Mouse (Mus musculus) ES-E14 (cell line): Measurements from ENCODE around the gene Pcna. TPM values are rescaled to one million over a fixed set of nuclear protein-coding genes. Genes with fewer than 3 reads are reported as not detected.
"Not testable (repeated sequence)": the region's sequence is repeated elsewhere in the genome, so short reads cannot be mapped to it uniquely, and the experiment has no call there.

ENCODE experiments used
- DNase-seq: peaks from one replicate; pipeline ENCODE4 v3.0.0-alpha.2; 2013; ENCODE audit warnings: low read depth, low spot score
- H3K27ac ChIP-seq: 2 replicates; pipeline ENCODE4 v1.5.1; 2012; ENCODE audit warnings: low read depth, mild to moderate bottlenecking, low read length, moderate library complexity, mixed read lengths; ENCODE audit not compliant: poor library complexity, insufficient read depth, severe bottlenecking
- H3K36me3 ChIP-seq: 2 replicates; pipeline ENCODE4 v1.6.1; 2012; ENCODE audit warnings: mild to moderate bottlenecking, low read length, moderate library complexity, mixed read lengths; ENCODE audit not compliant: control insufficient read depth, poor library complexity, insufficient read depth, severe bottlenecking
- H3K4me1 ChIP-seq, 2 experiments: fragments of 150-350 bp in 1 of 2; sonication (generic) in 1 of 2; 2 replicates each; pipeline ENCODE4 v1.6.1; 2012; ENCODE audit warnings: low read length in 2 of 2, mild to moderate bottlenecking in 1 of 2, mixed read lengths in 1 of 2; ENCODE audit not compliant: control insufficient read depth in 2 of 2, insufficient read depth in 2 of 2, poor library complexity in 1 of 2
- H3K4me3 ChIP-seq, 2 experiments: fragments of 150-350 bp in 1 of 2; sonication (generic) in 1 of 2; 2 replicates each; pipeline ENCODE4 v1.5.1; 2012; ENCODE audit warnings: low read length in 2 of 2, low read depth in 1 of 2, mild to moderate bottlenecking in 1 of 2, mixed read lengths in 1 of 2; ENCODE audit not compliant: insufficient read depth in 1 of 2, poor library complexity in 1 of 2, severe bottlenecking in 1 of 2
- H3K9ac ChIP-seq: 2 replicates; pipeline ENCODE4 v1.6.1; 2012; ENCODE audit warnings: low read depth, mild to moderate bottlenecking, low read length, mixed read lengths; ENCODE audit not compliant: poor library complexity, insufficient read depth, severe bottlenecking
- H3K9me3 ChIP-seq: fragments of 150-350 bp; sonication (generic); 2 replicates; pipeline ENCODE4 v1.6.1; 2012; ENCODE audit warnings: low read depth, mild to moderate bottlenecking, low read length; ENCODE audit not compliant: control insufficient read depth, insufficient read depth
- CHD2 ChIP-seq: IDR thresholded peaks from 2 replicates; pipeline ENCODE4 v1.6.1; 2014; ENCODE audit warnings: mild to moderate bottlenecking, low read depth, low read length, inconsistent platforms
- HCFC1 ChIP-seq: IDR thresholded peaks from 2 replicates; pipeline ENCODE4 v1.6.1; 2012; ENCODE audit warnings: low read length, inconsistent platforms, borderline replicate concordance; ENCODE audit not compliant: insufficient read depth
- MAFK ChIP-seq: IDR thresholded peaks from 2 replicates; pipeline ENCODE4 v1.6.1; 2014; ENCODE audit warnings: mild to moderate bottlenecking, low read depth, low read length, inconsistent platforms; ENCODE audit not compliant: insufficient read depth
- ZC3H11A ChIP-seq: IDR thresholded peaks from 2 replicates; pipeline ENCODE4 v1.6.1; 2012; ENCODE audit warnings: low read depth, mild to moderate bottlenecking, inconsistent platforms, low read length, borderline replicate concordance
- ZNF384 ChIP-seq: IDR thresholded peaks from 2 replicates; pipeline ENCODE4 v1.6.1; 2012; ENCODE audit warnings: low read depth, low read length, inconsistent platforms
- in situ Hi-C, 2 experiments: fragments of 600-800 bp; cut with MboI; formaldehyde crosslinking; loops; one replicate each; pipeline ENCODE4 v1.15.1; 2025; ENCODE audit warnings: low sequenced_read_pairs in 2 of 2, inconsistent platforms in 1 of 2; ENCODE audit not compliant: unreplicated experiment in 2 of 2
- total RNA-seq: library from RNA; depleted of rRNA; stranded (reverse); fragments of 300-350 nt; gene quantifications from 2 replicates; pipeline ENCODE4 v1.2.3, GENCODE M21; 2012

Pcna gene
- total RNA-seq, 1 experiment: 370 TPM

DNA sequence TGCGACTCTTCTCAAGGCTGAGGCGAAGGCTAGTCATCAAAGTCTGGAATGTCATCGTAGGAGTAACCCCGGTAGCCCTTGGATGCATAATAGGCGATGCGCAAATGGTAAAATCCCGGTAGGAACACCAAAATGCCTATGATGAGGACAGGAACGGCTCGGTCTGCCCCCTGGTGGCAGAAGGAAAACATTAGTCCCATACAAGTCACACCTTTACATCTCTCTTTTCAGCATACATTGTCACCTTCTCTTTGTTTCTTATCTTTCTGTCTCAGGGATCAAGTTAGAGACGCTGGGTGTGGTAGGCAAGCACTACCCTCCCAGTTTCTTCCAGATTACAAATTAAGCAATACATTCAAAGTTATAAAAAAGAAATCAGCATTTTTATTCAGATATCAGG, 12.7 kb downstream of the Pcna start:
- not testable (repeated sequence) for H3K4me3 ChIP-seq, H3K36me3 ChIP-seq, H3K27ac ChIP-seq, H3K9me3 ChIP-seq, H3K4me1 ChIP-seq, DNase-seq, H3K9ac ChIP-seq
- in situ Hi-C loops: loop anchor here (10.0 to 25.0 kb wide), 2 partner anchors 96 to 403 kb away; partner anchors contain the start of gene Slc23a2 (in 1 of the 2)
- TF ChIP-seq ZC3H11A: 0 out of 2 replicates have a peak, but pooled peaks have one; percentile 31

DNA sequence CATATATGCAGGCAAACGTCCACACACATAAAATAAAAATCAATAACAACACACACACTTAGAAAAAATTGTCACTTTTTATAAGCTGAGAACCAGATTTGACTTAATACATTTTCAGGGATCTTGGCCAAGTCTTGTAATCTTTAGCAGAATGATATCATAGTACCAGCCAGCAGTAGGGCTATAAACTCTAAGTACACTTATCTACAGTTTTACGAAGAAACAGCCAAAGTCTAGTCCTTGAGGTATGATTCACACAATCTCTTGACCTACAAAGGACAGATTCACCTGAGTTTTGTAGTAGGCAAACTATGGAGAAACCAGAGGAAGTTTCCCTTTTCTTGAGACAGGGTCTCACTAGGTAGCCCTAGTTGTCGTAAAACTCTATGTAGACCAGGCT, 13.7 kb downstream of the Pcna start:
- not testable (repeated sequence) for DNase-seq, H3K4me1 ChIP-seq, H3K36me3 ChIP-seq, H3K9me3 ChIP-seq, H3K9ac ChIP-seq, H3K4me3 ChIP-seq, H3K27ac ChIP-seq
- in situ Hi-C loops: loop anchor here in 1 of 2 experiments (25.0 kb wide), 1 partner anchor 402 kb away; no protein-coding TSS in a partner anchor

DNA sequence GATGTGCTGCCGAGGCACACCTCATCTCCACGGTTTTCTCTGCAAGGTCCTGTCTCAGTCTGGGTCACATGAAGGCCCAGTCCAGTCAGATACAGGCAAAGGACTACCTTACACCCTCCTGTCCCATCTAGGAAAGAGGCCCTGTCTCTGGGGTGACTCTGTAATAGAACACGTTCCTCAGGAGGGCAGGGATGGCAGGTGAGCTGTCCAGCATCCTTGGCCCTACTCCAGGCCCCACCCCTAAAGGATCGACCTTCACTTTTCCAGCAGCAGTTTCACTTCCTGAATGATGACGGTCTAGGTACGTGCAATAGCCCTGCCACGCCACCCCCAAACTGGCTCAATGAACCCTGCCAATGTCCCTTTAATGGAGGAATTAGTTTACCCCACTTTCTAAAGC, 17.1 kb downstream of the Pcna start:
- H3K9me3 ChIP-seq: no peaks in the 10 kb centered on the region
- H3K36me3 ChIP-seq: peaks cover 5% of the 10 kb centered on the region
- TF ChIP-seq HCFC1: no peak
- no peak for TF ChIP-seq MAFK
- no peak for TF ChIP-seq ZNF384
- no peak for TF ChIP-seq ZC3H11A
- TF ChIP-seq CHD2: no peak
- H3K9ac ChIP-seq: no peak overlapping the region
- no peak for DNase-seq
- H3K4me3 ChIP-seq: no peak overlapping the region
- in situ Hi-C loops: loop anchor here in 1 of 2 experiments (25.0 kb wide), 1 partner anchor 399 kb away; no protein-coding TSS in a partner anchor
- H3K27ac ChIP-seq: no peak overlapping the region
- peaks cover 8 to 19% of the 10 kb centered on the region in 2 experiments; a peak in 3 of 4 replicates for H3K4me1 ChIP-seq

DNA sequence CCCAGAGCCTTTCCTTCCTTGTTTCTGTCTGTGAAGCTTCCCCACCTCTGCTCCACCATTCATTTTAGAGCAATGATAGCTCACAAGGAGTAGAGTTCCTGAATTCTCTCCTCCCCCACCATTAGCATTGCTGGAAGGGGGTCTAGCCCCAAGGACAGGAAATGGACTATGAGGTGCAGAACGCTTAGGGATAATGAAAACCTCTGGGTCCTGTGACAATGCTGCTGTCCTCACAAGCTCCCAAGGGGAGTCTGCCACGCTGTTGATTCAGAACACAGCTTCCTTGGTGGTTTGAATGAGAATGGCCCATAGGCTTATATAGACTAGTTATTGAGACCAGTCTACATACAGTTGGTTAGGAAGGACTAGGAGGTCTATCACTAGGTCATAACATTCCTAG, 17.8 kb downstream of the Pcna start:
- Histone ChIP-seq H3K36me3 (peaks cover 5% of the 10 kb centered on the region), H3K27ac (no peak overlapping the region; the same call in 1 of the 2 replicates), H3K9me3 (no peaks in the 10 kb centered on the region), H3K4me1 (peaks cover 8 to 19% of the 10 kb centered on the region in 2 experiments; a peak in 3 of 4 replicates), H3K4me3 (no peak overlapping the region), H3K9ac (no peak overlapping the region)
- no peak for DNase-seq
- TF ChIP-seq MAFK (no peak), HCFC1 (no peak), CHD2 (no peak), ZC3H11A (no peak), ZNF384 (no peak)
- in situ Hi-C loops: loop anchor here in 1 of 2 experiments (25.0 kb wide), 1 partner anchor 398 kb away; no protein-coding TSS in a partner anchor

DNA sequence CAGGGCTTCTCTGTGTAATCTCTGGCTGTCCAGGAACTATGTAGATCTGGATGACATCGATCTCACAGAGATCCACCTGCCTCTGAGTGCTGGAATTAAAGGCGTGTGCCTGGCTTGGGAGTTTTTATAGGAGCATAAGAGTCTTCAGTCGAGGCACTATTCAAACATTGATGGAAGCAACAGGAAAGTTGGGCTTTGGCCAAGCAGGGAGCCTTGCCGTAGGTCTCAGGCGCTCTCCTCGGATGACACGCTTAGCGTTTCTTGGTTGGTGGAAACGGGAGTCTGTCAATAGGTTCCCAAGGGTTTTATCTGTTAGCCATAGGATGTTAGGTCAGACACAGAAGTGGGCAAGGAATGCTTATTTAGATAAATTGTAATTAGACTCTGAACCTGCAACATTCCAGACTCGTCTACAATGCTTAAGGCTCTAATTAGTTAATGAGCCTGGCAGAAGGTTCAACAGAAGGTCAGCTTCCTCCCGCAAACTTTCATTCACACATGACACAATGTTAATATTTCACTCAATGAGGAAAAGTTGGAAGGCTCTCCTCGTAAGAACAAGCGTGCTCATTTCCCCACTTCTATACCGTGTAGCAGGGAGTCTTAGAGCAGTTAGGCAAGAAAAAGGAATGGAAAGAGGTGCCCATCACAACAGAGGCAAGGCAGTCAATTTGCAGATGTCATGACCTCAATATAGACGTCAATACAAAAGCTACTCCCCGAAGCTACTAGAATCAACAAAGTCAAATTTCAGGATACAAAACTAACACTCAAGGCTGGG, 18.9 kb downstream of the Pcna start:
- DNase-seq: no peak
- H3K4me1 ChIP-seq: peaks cover 8 to 19% of the 10 kb centered on the region in 2 experiments; a peak in 3 of 4 replicates
- no peaks in the 10 kb centered on the region for H3K9me3 ChIP-seq
- H3K27ac ChIP-seq: no peak overlapping the region
- in situ Hi-C loops: loop anchor here in 1 of 2 experiments (25.0 kb wide), 1 partner anchor 397 kb away; no protein-coding TSS in a partner anchor
- H3K9ac ChIP-seq: no peak overlapping the region
- no peak overlapping the region for H3K4me3 ChIP-seq
- no peak for TF ChIP-seq ZC3H11A
- TF ChIP-seq MAFK: no peak
- no peak for TF ChIP-seq HCFC1
- no peak for TF ChIP-seq CHD2
- no peak for TF ChIP-seq ZNF384
- peaks cover 5% of the 10 kb centered on the region for H3K36me3 ChIP-seq
